Mouse (Mus musculus): ENCODE measurements around the gene Aamdc.

Aamdc gene

GRCm38 (mm10) chr7:97514786-97515185, 64.5 kb downstream of the Aamdc start:
- ATAC-seq (ENCODE audit: low TSS enrichment): no peak

DNA sequence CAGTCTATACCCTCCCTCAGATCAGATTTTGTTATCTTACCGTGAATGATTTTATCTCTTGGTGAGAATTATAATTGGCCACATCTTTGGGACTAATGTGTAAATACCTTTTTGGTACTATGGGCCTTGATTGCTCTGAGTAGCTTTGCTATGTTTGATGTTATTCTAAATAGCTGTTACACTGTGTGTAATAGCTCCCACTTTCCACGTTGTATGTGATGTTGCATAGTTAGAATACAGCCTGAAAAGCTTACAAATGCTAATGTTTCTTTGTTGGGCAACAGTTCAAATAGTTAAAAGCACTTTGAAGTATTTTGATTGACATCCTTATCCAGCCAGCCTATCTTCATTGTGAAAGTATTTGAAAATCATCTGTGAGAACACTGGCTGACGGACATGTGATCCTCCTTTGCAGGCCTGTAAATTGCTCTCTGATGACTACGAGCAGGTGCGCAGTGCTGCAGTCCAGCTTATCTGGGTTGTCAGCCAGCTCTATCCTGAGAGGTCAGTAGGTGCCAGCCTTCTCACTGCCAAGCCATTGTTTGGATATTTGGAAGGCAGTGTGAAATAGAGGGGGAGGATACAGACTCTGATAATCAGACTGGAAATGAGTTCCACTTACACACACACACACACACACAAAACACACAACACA, 78.6 kb downstream of the Aamdc start:
- no peak for ATAC-seq (ENCODE audit: low TSS enrichment)
